In genomic region chr2:121358381-121358780, GRCm38 (mm10) we compare ENCODE assay signal across 8 mouse cellular contexts. TPM values are rescaled to one million over a fixed set of nuclear protein-coding genes. Genes with fewer than 3 reads are reported as not detected.
DNase-seq lines count a peak whose midpoint lies in the region; ATAC-seq and TF ChIP-seq lines count a peak whose summit lies in the region.

No protein-coding gene starts in this region.

- ATAC-seq in intestine, embryonic 14.5 days (replicated peaks; ENCODE audit: low FRiP score, low TSS enrichment, low read depth), result peak; percentile 54; the same call in 1 of the 2 replicates
- peak; percentile 41 for ATAC-seq in megakaryocyte-erythroid progenitor cell, adult 5-6 weeks (replicated peaks; ENCODE audit: low FRiP score, low TSS enrichment, poor library complexity, severe bottlenecking)

- no peaks in the 10 kb centered on the region for H3K36me3 ChIP-seq in ES-Bruce4 (ENCODE audit: control insufficient read depth, insufficient read depth, low read length, poor library complexity, severe bottlenecking)
- H3K36me3 ChIP-seq in intestine, embryonic 14.5 days (ENCODE audit: control insufficient read depth, insufficient read depth, low read length), result no peaks in the 10 kb centered on the region

- no peaks in the 10 kb centered on the region for H3K27me3 ChIP-seq in ES-Bruce4 (ENCODE audit: control insufficient read depth, insufficient read depth, low read length, poor library complexity, severe bottlenecking)
- H3K27me3 ChIP-seq in intestine, embryonic 14.5 days (replicated peaks; ENCODE audit: control insufficient read depth, insufficient read depth, low read length), result 0 out of 2 replicates have a peak, but pooled peaks cover 6% of the 10 kb centered on the region

- H3K4me2 ChIP-seq in intestine, embryonic 14.5 days (ENCODE audit: low read length), result peak overlapping the region; percentile 49

- H3K9me3 ChIP-seq in ES-Bruce4 (replicated peaks; ENCODE audit: control insufficient read depth, insufficient read depth, low read length, poor library complexity, severe bottlenecking), result no peaks in the 10 kb centered on the region
- H3K9me3 ChIP-seq in intestine, embryonic 14.5 days (ENCODE audit: control insufficient read depth, low read length), result no peaks in the 10 kb centered on the region

- WGBS in intestine, embryonic 14.5 days, result under 1% methylated on average over 16 of the region's 16 CpGs

- peak overlapping the region; percentile 65 for H3K4me3 ChIP-seq in ES-Bruce4 (ENCODE audit: low read depth, low read length)
- H3K4me3 ChIP-seq in intestine, embryonic 14.5 days (ENCODE audit: low read depth, low read length), result peak overlapping the region; percentile 18

- no peak for TF ChIP-seq EP300 in ES-Bruce4 (IDR thresholded peaks at IDR 0.05; ENCODE audit: insufficient read depth, low read depth, low read length)

- no peaks in the 10 kb centered on the region for H3K4me1 ChIP-seq in ES-Bruce4 (ENCODE audit: control insufficient read depth, insufficient read depth, low read length)
- H3K4me1 ChIP-seq in intestine, embryonic 14.5 days (replicated peaks; ENCODE audit: control insufficient read depth, insufficient read depth, low read length), result 0 out of 2 replicates have a peak, but pooled peaks cover 5% of the 10 kb centered on the region

- TF ChIP-seq POLR2A in ES-Bruce4 (IDR thresholded peaks at IDR 0.05; ENCODE audit: insufficient read depth, low read length), result no peak

- no peak for TF ChIP-seq CTCF in ES-Bruce4 (IDR thresholded peaks at IDR 0.05; ENCODE audit: low read depth, low read length)

- H3K9ac ChIP-seq in ES-Bruce4 (ENCODE audit: low read depth, poor library complexity, severe bottlenecking), result peak overlapping the region; percentile 43
- no peak overlapping the region for H3K9ac ChIP-seq in intestine, embryonic 14.5 days (ENCODE audit: low read length)

- DNase-seq in brain, adult 2 months (ENCODE audit: low read depth, low spot score), result peak; percentile 96
- DNase-seq in fat pad, adult 2 months (ENCODE audit: extremely low read depth, low read depth, low spot score), result peak; percentile 13
- DNase-seq in intestine, embryonic 14.5 days (ENCODE audit: low spot score), result peak; percentile 81
- DNase-seq in left cerebral cortex, adult 9 months (ENCODE audit: low spot score in 2 of 2), result peak; percentile 71 to 87
- DNase-seq in right cerebral cortex, postnatal 14 days, result peak; percentile 82
- no peak for DNase-seq in gastrocnemius, postnatal 10 days

- no peak overlapping the region for H3K27ac ChIP-seq in ES-Bruce4 (ENCODE audit: insufficient read depth, low read length)
- peak overlapping the region; percentile 51; the same call in 1 of the 2 replicates for H3K27ac ChIP-seq in intestine, embryonic 14.5 days (ENCODE audit: low read depth)

RNA-seq across cellular contexts. Expression of gene Ckmt1, which starts 0.9 kb away (rescaled TPM):
- polyA plus RNA-seq in ES-Bruce4 (2011; ENCODE audit: insufficient read depth, insufficient read length, low read depth, missing spikeins), result 23.2 and 28.4 TPM in 2 replicates
- polyA plus RNA-seq in intestine, embryonic 14.5 days (2014; fragmentation: Nextera tagmentation; extraction: Ambion mirVana), result 64.4 and 100 TPM in 2 replicates
- total RNA-seq in megakaryocyte-erythroid progenitor cell, adult 5-6 weeks (2014; fragmentation: Nextera tagmentation), result not detected in 2 replicates
- not detected in 2 replicates for total RNA-seq in megakaryocyte-erythroid progenitor cell, adult 5-6 weeks (2017)
- under 1 TPM; 0.47 to 0.72 TPM for total RNA-seq in gastrocnemius, postnatal 10 days (2021)

RNA-seq across cellular contexts. Expression of gene Ppip5k1, which starts 3.2 kb away (rescaled TPM):
- polyA plus RNA-seq in ES-Bruce4 (2011; ENCODE audit: insufficient read depth, insufficient read length, low read depth, missing spikeins), result 14.9 TPM in 2 replicates
- 15.0 and 15.3 TPM in 2 replicates for polyA plus RNA-seq in intestine, embryonic 14.5 days (2014; fragmentation: Nextera tagmentation; extraction: Ambion mirVana)
- total RNA-seq in megakaryocyte-erythroid progenitor cell, adult 5-6 weeks (2014; fragmentation: Nextera tagmentation), result 8.4 and 14.2 TPM in 2 replicates
- 8.2 and 10.1 TPM in 2 replicates for total RNA-seq in megakaryocyte-erythroid progenitor cell, adult 5-6 weeks (2017)
- 10 to 100 TPM; 24.4 to 24.8 TPM for total RNA-seq in gastrocnemius, postnatal 10 days (2021)

RNA-seq across cellular contexts. Expression of gene Strc, which starts 28.6 kb away (rescaled TPM):
- not detected in 2 replicates for polyA plus RNA-seq in ES-Bruce4 (2011; ENCODE audit: insufficient read depth, insufficient read length, low read depth, missing spikeins)
- not detected in 2 replicates for polyA plus RNA-seq in intestine, embryonic 14.5 days (2014; fragmentation: Nextera tagmentation; extraction: Ambion mirVana)
- not detected in 2 replicates for total RNA-seq in megakaryocyte-erythroid progenitor cell, adult 5-6 weeks (2014; fragmentation: Nextera tagmentation)
- not detected in 2 replicates for total RNA-seq in megakaryocyte-erythroid progenitor cell, adult 5-6 weeks (2017)
- not detected for total RNA-seq in gastrocnemius, postnatal 10 days (2021)

RNA-seq across cellular contexts. Expression of gene Pdia3, which starts 55.2 kb away (rescaled TPM):
- polyA plus RNA-seq in ES-Bruce4 (2011; ENCODE audit: insufficient read depth, insufficient read length, low read depth, missing spikeins), result 486 and 515 TPM in 2 replicates
- polyA plus RNA-seq in intestine, embryonic 14.5 days (2014; fragmentation: Nextera tagmentation; extraction: Ambion mirVana), result 540 and 546 TPM in 2 replicates
- 98.2 and 163 TPM in 2 replicates for total RNA-seq in megakaryocyte-erythroid progenitor cell, adult 5-6 weeks (2014; fragmentation: Nextera tagmentation)
- 198 and 215 TPM in 2 replicates for total RNA-seq in megakaryocyte-erythroid progenitor cell, adult 5-6 weeks (2017)
- 100 to 1,000 TPM; 106 to 133 TPM for total RNA-seq in gastrocnemius, postnatal 10 days (2021)

RNA-seq across cellular contexts. Expression of gene Catsper2, which starts 55.2 kb away (rescaled TPM):
- 1.9 and 2.5 TPM in 2 replicates for polyA plus RNA-seq in ES-Bruce4 (2011; ENCODE audit: insufficient read depth, insufficient read length, low read depth, missing spikeins)
- 2.1 and 2.2 TPM in 2 replicates for polyA plus RNA-seq in intestine, embryonic 14.5 days (2014; fragmentation: Nextera tagmentation; extraction: Ambion mirVana)
- 0.44 and 3.3 TPM in 2 replicates for total RNA-seq in megakaryocyte-erythroid progenitor cell, adult 5-6 weeks (2014; fragmentation: Nextera tagmentation)
- total RNA-seq in megakaryocyte-erythroid progenitor cell, adult 5-6 weeks (2017), result 0.56 and 1.3 TPM in 2 replicates
- total RNA-seq in gastrocnemius, postnatal 10 days (2021), result 1 to 10 TPM; 1.7 to 2.0 TPM
